Mouse (Mus musculus) E14TG2a.4 (cell line): ENCODE data around the gene Tbca.

Source experiments
- H3K27me3 ChIP-seq: 2 replicates; pipeline ENCODE4 v1.6.1; 2014; ENCODE audit warnings: low read length, control low read depth; ENCODE audit not compliant: insufficient read depth
- H3K36me3 ChIP-seq: 2 replicates; pipeline ENCODE4 v1.6.1; 2014; ENCODE audit warnings: low read length, control low read depth; ENCODE audit not compliant: insufficient read depth
- H3K4me1 ChIP-seq: replicated peaks from 2 replicates; pipeline ENCODE4 v1.6.1; 2014; ENCODE audit warnings: low read depth, low read length, control low read depth
- H3K4me3 ChIP-seq: replicated peaks from 2 replicates; pipeline ENCODE4 v1.5.1; 2014; ENCODE audit warnings: mild to moderate bottlenecking, low read length
- H3K9me3 ChIP-seq: 2 replicates; pipeline ENCODE4 v1.6.1; 2014; ENCODE audit warnings: low read length, control low read depth
- CTCF ChIP-seq: conservative IDR thresholded peaks from 2 replicates; pipeline ENCODE4 v1.5.1; 2014; ENCODE audit warnings: low read length
- NANOG ChIP-seq: IDR thresholded peaks from 2 replicates; pipeline ENCODE4 v1.6.1; 2014; ENCODE audit warnings: borderline replicate concordance, low read length, mixed read lengths
- POU5F1 ChIP-seq: IDR thresholded peaks from 2 replicates; pipeline ENCODE4 v1.6.1; 2014; ENCODE audit warnings: low read length, borderline replicate concordance

The Tbca gene

DNA sequence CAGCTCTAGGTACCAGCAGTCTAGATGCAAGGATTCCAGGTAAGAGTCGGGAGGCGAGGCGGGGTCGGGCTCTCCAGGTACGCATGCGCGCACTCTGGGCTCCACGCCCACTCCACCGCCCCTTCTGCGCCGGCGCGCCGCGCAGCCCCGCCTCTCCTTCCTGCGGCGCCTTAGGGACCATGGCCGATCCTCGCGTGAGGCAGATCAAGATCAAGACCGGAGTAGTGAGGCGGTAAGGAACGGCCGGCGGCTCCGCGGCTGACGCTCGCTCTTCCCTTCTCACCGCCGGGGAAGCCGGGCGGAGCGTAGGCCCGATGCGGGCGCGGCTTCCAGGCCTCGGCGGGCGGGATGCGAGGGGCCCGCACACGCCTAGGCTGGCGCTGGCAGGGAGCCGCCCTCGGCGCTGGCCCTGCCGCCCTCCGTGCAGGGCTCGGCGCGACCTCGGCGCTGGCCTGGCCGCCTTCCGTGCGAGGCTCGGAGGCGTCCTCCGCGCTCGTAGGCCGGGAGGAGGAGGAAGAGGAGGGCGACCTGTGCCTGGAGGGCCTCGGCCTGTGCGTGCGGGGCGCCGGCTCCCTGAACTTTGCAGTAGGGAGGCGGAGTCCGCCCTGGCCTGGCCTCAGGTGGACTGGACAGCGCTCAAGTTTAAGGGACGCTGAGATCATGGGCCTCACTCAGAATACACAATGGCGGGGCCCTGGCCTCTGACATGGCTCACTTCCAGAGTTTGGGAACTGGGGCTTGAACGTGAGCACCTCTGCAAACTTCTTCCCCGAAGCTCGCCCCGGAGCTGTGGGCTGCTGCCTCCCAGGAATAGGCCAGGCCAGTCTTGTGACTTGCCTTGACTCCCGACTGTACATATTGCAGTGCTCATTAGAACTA lies at the start of gene Tbca:
Gene Tbca (plus strand): TSS at position 140 of the 879 bp plus-strand sequence.
- Histone ChIP-seq H3K4me1 (peaks cover 14% of the 10 kb centered on the region), H3K27me3 (peaks cover 9% of the 10 kb centered on the region; the same call in 1 of the 2 replicates), H3K4me3 (peak within 1 kb of the TSS; percentile 94), H3K36me3 (no peaks in the 10 kb centered on the region), H3K9me3 (no peaks in the 10 kb centered on the region)
- TF ChIP-seq NANOG, result no peak
- no peak for TF ChIP-seq CTCF
- no peak for TF ChIP-seq POU5F1

DNA sequence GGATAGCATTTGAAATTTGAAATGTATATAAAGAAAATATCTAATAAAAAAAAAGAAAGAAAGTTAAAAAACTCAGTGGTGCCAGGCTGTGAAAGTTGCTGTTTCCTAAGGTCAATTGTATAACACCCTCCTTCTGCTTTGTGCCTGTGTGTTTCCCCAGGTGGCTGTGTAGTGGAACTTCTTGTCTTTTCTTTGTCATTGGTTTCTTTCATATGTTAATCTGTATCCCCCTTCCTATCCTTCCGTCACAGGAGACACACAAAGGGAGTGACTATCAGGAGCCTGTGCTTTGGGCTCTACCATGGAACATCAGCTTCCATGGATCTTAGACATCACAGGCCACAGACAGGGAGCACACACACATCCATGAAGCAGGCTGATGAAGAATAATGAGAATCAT lies 43.5 kb upstream of the Tbca start:
- peaks cover 27% of the 10 kb centered on the region for H3K9me3 ChIP-seq
- TF ChIP-seq POU5F1, result no peak
- no peak for TF ChIP-seq CTCF
- TF ChIP-seq NANOG, result no peak
- no peak overlapping the region for H3K4me3 ChIP-seq
- no peaks in the 10 kb centered on the region for H3K4me1 ChIP-seq
- no peaks in the 10 kb centered on the region for H3K27me3 ChIP-seq
- no peaks in the 10 kb centered on the region for H3K36me3 ChIP-seq

DNA sequence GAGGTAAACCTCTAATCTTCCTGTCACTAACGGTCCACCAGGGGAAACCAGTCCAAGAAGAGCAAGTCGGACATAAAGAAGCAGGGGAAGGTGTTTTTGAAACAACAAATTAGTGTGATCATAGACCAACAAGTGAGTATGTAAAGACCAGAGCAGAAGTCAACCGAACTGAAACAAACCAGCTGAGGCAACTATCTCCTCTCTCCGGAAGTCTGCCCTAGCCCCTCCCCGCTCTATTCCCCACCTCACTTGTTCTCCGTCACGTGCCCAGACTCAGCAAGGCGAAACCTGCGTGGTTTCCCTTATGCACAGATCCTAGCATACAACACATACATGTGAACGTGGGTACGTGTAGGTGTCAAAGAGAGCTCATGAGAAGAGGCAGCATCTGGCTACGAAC lies 22.9 kb upstream of the Tbca start:
- TF ChIP-seq CTCF, result no peak
- no peak for TF ChIP-seq POU5F1
- no peaks in the 10 kb centered on the region for H3K9me3 ChIP-seq
- H3K4me1 ChIP-seq, result 0 out of 2 replicates have a peak, but pooled peaks cover 3% of the 10 kb centered on the region
- H3K27me3 ChIP-seq, result peaks cover 8% of the 10 kb centered on the region; the same call in 1 of the 2 replicates
- no peaks in the 10 kb centered on the region for H3K36me3 ChIP-seq
- H3K4me3 ChIP-seq, result no peak overlapping the region

DNA sequence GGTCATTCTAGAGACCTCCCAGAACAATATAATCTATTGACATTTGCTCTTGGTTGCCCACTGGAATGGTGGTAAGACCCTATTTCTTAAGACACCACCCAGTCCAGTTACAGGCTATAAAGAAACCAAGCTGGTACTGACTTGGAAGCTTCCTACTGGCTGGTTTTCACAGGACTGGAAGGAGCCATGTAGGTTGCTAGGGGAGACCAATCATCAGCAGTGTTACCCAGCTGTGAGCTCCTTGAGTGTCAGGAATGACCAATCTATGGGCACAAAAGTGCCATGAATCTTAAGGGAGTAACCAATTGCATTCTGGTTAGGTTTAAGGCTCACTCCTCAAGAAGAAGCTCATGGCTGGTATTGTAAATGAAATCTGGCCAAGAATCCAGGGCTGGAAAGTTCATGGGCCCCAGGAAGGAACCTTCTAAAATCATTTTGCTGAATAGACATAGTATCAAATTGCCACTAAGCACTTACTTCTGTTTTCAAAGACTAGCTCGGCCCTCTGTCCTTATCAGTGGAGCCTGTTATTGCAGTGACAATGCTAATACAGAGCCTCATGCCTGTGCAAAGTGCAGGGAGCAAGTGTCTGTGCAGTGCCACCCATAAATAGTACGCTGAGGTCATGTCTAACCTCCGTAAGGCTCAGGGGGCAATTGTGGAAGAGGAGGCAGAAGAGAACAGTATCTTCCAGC lies 20.1 kb upstream of the Tbca start:
- Histone ChIP-seq H3K4me1 (0 out of 2 replicates have a peak, but pooled peaks cover 3% of the 10 kb centered on the region), H3K4me3 (no peak overlapping the region), H3K9me3 (no peaks in the 10 kb centered on the region), H3K36me3 (no peaks in the 10 kb centered on the region), H3K27me3 (peaks cover 8% of the 10 kb centered on the region; the same call in 1 of the 2 replicates)
- TF ChIP-seq CTCF (no peak), NANOG (no peak)

DNA sequence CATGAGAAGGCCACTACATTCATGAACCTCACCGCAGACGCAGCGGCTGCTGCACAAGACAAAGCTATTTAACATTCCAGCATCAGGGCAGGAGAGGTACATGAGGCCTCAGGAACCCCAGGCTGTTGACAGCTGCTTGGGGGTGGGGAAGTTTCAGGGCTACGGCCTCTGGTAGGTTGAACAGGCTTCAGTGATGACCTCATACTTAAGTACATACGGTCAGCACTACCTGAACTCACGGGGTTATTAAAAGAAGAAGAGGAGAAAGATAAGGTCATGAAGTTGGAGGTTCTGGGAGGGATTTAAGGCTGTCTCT lies 19.6 kb upstream of the Tbca start:
- Histone ChIP-seq H3K4me1 (0 out of 2 replicates have a peak, but pooled peaks cover 3% of the 10 kb centered on the region), H3K9me3 (no peaks in the 10 kb centered on the region), H3K4me3 (no peak overlapping the region), H3K27me3 (peaks cover 8% of the 10 kb centered on the region; the same call in 1 of the 2 replicates), H3K36me3 (no peaks in the 10 kb centered on the region)
- no peak for TF ChIP-seq NANOG
- TF ChIP-seq CTCF, result no peak
- TF ChIP-seq POU5F1, result no peak

DNA sequence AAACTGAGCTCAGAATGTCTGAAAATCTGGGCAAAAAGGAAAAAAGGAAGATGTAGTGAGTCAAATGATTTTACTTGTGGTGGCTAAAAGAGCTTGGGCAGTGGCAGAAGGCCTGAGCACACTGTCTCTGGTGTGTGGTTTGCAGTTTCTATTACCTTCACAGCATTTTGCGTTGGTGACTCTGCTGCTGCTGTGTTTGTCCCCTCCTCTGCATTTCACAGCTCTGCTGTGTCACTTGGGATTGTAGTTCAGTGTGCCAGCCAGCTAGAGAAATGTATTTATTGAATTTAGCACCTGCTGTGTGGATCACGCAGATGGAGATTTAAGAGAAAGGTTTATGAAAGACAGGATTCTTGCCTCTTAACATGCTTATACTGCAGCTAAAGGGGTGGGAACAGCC lies 1.8 kb upstream of the Tbca start:
- TF ChIP-seq POU5F1 (no peak), NANOG (no peak), CTCF (no peak)
- Histone ChIP-seq H3K9me3 (no peaks in the 10 kb centered on the region), H3K4me3 (no peak overlapping the region), H3K4me1 (peaks cover 12% of the 10 kb centered on the region), H3K27me3 (peaks cover 9% of the 10 kb centered on the region; the same call in 1 of the 2 replicates), H3K36me3 (no peaks in the 10 kb centered on the region)

DNA sequence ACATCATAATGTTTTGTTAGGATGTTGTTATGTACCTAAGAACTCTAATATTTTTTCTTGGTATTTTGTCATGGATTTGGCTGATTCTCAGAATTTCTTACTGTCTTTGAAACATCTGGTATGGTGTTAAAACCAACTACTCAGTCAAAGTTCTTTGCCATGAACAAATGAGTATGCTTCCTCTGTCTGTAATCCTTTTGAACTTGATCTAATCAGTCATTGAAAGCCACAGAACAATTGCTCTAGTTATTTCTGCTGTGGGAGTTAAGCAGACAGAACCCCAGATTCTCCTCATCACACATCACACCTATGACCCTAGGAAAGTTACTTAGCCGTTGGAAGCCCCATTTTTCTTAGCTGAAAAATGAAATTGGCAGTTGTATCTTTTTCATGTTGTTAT lies 6.0 kb downstream of the Tbca start:
- no peaks in the 10 kb centered on the region for H3K9me3 ChIP-seq
- peaks cover 14% of the 10 kb centered on the region for H3K4me1 ChIP-seq
- TF ChIP-seq NANOG (no peak), POU5F1 (no peak), CTCF (no peak)
- H3K4me3 ChIP-seq, result no peak overlapping the region
- no peaks in the 10 kb centered on the region for H3K27me3 ChIP-seq
- no peaks in the 10 kb centered on the region for H3K36me3 ChIP-seq

DNA sequence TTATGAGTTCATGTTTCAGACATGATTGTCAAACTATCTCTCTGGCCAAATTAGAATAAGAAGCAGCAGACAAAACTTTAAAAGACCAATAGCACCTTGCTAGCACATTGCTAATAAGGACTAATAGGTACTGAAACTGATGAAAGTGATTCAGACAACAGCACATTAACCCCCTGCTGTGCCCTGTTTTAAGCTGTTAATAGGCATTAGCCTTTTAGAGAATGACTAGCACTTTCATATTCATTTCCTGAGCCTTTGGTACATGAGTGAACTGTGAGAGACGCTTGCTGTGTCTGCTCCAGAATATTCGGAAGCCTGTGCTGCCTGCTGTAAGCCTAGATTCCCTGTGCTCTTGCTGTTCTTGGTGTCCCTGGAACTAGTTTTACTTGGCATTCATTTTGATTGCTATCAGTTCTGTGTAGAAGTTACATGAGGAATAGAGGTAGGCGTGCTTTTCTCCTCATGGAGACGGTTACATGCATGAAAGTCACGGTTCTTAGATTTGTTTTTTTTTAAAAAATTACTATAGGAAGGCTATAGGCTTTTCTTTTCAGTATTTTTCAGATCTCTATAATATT lies 14.9 kb downstream of the Tbca start:
- H3K4me1 ChIP-seq, result peaks cover 22% of the 10 kb centered on the region
- no peak overlapping the region for H3K4me3 ChIP-seq
- H3K9me3 ChIP-seq, result no peaks in the 10 kb centered on the region
- TF ChIP-seq CTCF (no peak), NANOG (peak; percentile 77; the same call in 1 of the 2 replicates)
- no peaks in the 10 kb centered on the region for H3K36me3 ChIP-seq
- no peaks in the 10 kb centered on the region for H3K27me3 ChIP-seq
